Mouse (Mus musculus) induced T-regulatory cell, adult 2 months (primary cell): Measurements from ENCODE around the gene Prm3.

ENCODE experiments used
- DNase-seq: peaks from one replicate; pipeline ENCODE4 v3.0.0-alpha.2; 2012; ENCODE audit warnings: low read depth

Gene Prm3

GRCm38 (mm10) chr16:10790702-10791101 lies at the start of gene Prm3:
TSS of gene Prm3 (minus strand) at chr16:10790914.
- no peak for DNase-seq

GRCm38 (mm10) chr16:10840018-10840417 lies 49.3 kb upstream of the Prm3 start:
- peak; percentile 32 for DNase-seq

- DNase-seq = no peak
Observed at GRCm38 (mm10) chr16:10838487-10839245, 48.0 kb upstream of the Prm3 start.

- DNase-seq = no peak
Observed at GRCm38 (mm10) chr16:10837903-10838302, 47.2 kb upstream of the Prm3 start.

- no peak for DNase-seq
Observed at GRCm38 (mm10) chr16:10837250-10837649, 46.5 kb upstream of the Prm3 start.

- DNase-seq = peak; percentile 39
Observed at GRCm38 (mm10) chr16:10836388-10836787, 45.7 kb upstream of the Prm3 start.

GRCm38 (mm10) chr16:10834911-10835587 lies 44.3 kb upstream of the Prm3 start, which contains the start of gene Rmi2:
TSS of gene Rmi2 (plus strand) at chr16:10835059.
- peak; percentile 94 for DNase-seq

- DNase-seq = no peak
Observed at GRCm38 (mm10) chr16:10834542-10834910, 43.8 kb upstream of the Prm3 start.

GRCm38 (mm10) chr16:10828461-10828805 lies 37.7 kb upstream of the Prm3 start:
- DNase-seq = no peak

GRCm38 (mm10) chr16:10827766-10828460 lies 37.2 kb upstream of the Prm3 start:
- no peak for DNase-seq

GRCm38 (mm10) chr16:10827269-10827668 lies 36.6 kb upstream of the Prm3 start:
- DNase-seq = no peak

- DNase-seq = no peak
Observed at GRCm38 (mm10) chr16:10825840-10826239, 35.1 kb upstream of the Prm3 start.

GRCm38 (mm10) chr16:10824536-10824935 lies 33.8 kb upstream of the Prm3 start:
- no peak for DNase-seq

GRCm38 (mm10) chr16:10821387-10821786 lies 30.7 kb upstream of the Prm3 start:
- DNase-seq = no peak

GRCm38 (mm10) chr16:10819966-10820365 lies 29.3 kb upstream of the Prm3 start:
- no peak for DNase-seq

- no peak for DNase-seq
Observed at GRCm38 (mm10) chr16:10818579-10819135, 27.9 kb upstream of the Prm3 start.

- peak; percentile 67 for DNase-seq
Observed at GRCm38 (mm10) chr16:10814864-10815263, 24.1 kb upstream of the Prm3 start.

- DNase-seq = peak; percentile 32
Observed at GRCm38 (mm10) chr16:10813726-10814125, 23.0 kb upstream of the Prm3 start.

- peak; percentile 54 for DNase-seq
Observed at GRCm38 (mm10) chr16:10812865-10813371, 22.2 kb upstream of the Prm3 start, which contains the start of gene Gm11172. TSS of gene Gm11172 (plus strand) at chr16:10812915.

GRCm38 (mm10) chr16:10810376-10810775 lies 19.7 kb upstream of the Prm3 start:
- no peak for DNase-seq

GRCm38 (mm10) chr16:10805789-10806527 lies 15.2 kb upstream of the Prm3 start, which contains the start of gene Prm1:
TSS of gene Prm1 (minus strand) at chr16:10805839.
- peak; percentile 43 for DNase-seq
